Mouse (Mus musculus): ENCODE measurements around the gene Ptbp2. TPM values are rescaled to one million over a fixed set of nuclear protein-coding genes. Genes with fewer than 3 reads are reported as not detected.

Gene Ptbp2
- total RNA-seq, 2 experiments from 2014 or later, result 20.8 to 24.3 TPM

- DNase-seq (ENCODE audit: low spot score), result no peak
- intact Hi-C loops (cut with DNase I), result no loop called here
Observed at GRCm38 (mm10) chr3:119712066-119712465, 72.2 kb downstream of the Ptbp2 start.

- intact Hi-C loops (cut with DNase I), result no loop called here
- DNase-seq (ENCODE audit: low spot score), result no peak
Observed at GRCm38 (mm10) chr3:119711503-119711902, 72.8 kb downstream of the Ptbp2 start.

GRCm38 (mm10) chr3:119701467-119701866, 82.8 kb downstream of the Ptbp2 start:
- DNase-seq (ENCODE audit: low spot score), result no peak
- intact Hi-C loops (cut with DNase I), result no loop called here

- DNase-seq (ENCODE audit: low spot score), result no peak
- intact Hi-C loops (cut with DNase I), result no loop called here
Observed at GRCm38 (mm10) chr3:119684741-119685140, 99.5 kb downstream of the Ptbp2 start.

Small RNA genes lying within 50 kb of the gene (microRNA-seq; reads per million reads assigned to microRNA genes)
- gene Gm24744, result not detected

All from heart, postnatal 25 days (tissue).